Mouse (Mus musculus): ENCODE measurements at regions not wholly inside any gene's neighbourhood (a gene's known extent, or its start where the extent isn't known, plus 50 kb on each side); places are given as distances from the start of the nearest gene placed in this dataset.

- Histone ChIP-seq H3K9me3 (replicated peaks; ENCODE audit: control insufficient read depth, low read length) (no peaks in the 10 kb centered on the region), H3K27me3 (ENCODE audit: control insufficient read depth, insufficient read depth, low read length) (no peaks in the 10 kb centered on the region), H3K36me3 (replicated peaks; ENCODE audit: control insufficient read depth, insufficient read depth, low read depth, low read length) (no peaks in the 10 kb centered on the region), H3K4me2 (ENCODE audit: low read depth, low read length) (no peak overlapping the region), H3K4me3 (ENCODE audit: low read depth, low read length) (no peak overlapping the region), H3K27ac (replicated peaks; ENCODE audit: low read depth, low read length) (no peak overlapping the region), H3K4me1 (ENCODE audit: control insufficient read depth, insufficient read depth, low read length) (no peaks in the 10 kb centered on the region), H3K9ac (replicated peaks; ENCODE audit: low read length) (no peak overlapping the region)
- no peak for DNase-seq (ENCODE audit: low spot score)
- no peak for ATAC-seq (replicated peaks; ENCODE audit: insufficient number of reproducible peaks, low FRiP score, low TSS enrichment, low read depth)
These were observed 149.2 kb downstream of the Tinag start for GRCm38 (mm10) chr9:76896347-76896746.

- H3K4me2 ChIP-seq (ENCODE audit: low read depth, low read length), result no peak overlapping the region
- H3K36me3 ChIP-seq (replicated peaks; ENCODE audit: control insufficient read depth, insufficient read depth, low read depth, low read length), result no peaks in the 10 kb centered on the region
- WGBS, result 77% methylated on average over 1 of the region's 1 CpGs
- H3K9me3 ChIP-seq (replicated peaks; ENCODE audit: control insufficient read depth, low read length), result no peaks in the 10 kb centered on the region
- H3K9ac ChIP-seq (replicated peaks; ENCODE audit: low read length), result no peak overlapping the region
- H3K4me3 ChIP-seq (ENCODE audit: low read depth, low read length), result no peak overlapping the region
- no peak for DNase-seq (ENCODE audit: low spot score)
- H3K4me1 ChIP-seq (ENCODE audit: control insufficient read depth, insufficient read depth, low read length), result no peaks in the 10 kb centered on the region
- H3K27me3 ChIP-seq (ENCODE audit: control insufficient read depth, insufficient read depth, low read length), result no peaks in the 10 kb centered on the region
- no peak for ATAC-seq (replicated peaks; ENCODE audit: insufficient number of reproducible peaks, low FRiP score, low TSS enrichment, low read depth)
- H3K27ac ChIP-seq (replicated peaks; ENCODE audit: low read depth, low read length), result no peak overlapping the region
These were observed 163.8 kb downstream of the Tinag start for GRCm38 (mm10) chr9:76881830-76882229.

- H3K27ac ChIP-seq (replicated peaks; ENCODE audit: low read depth, low read length), result no peak overlapping the region
- no peaks in the 10 kb centered on the region for H3K27me3 ChIP-seq (ENCODE audit: control insufficient read depth, insufficient read depth, low read length)
- no peak overlapping the region for H3K9ac ChIP-seq (replicated peaks; ENCODE audit: low read length)
- ATAC-seq (replicated peaks; ENCODE audit: insufficient number of reproducible peaks, low FRiP score, low TSS enrichment, low read depth) (no peak), DNase-seq (ENCODE audit: low spot score) (no peak)
- WGBS, result 91% methylated on average over 10 of the region's 10 CpGs
- H3K4me2 ChIP-seq (ENCODE audit: low read depth, low read length), result no peak overlapping the region
- no peak overlapping the region for H3K4me3 ChIP-seq (ENCODE audit: low read depth, low read length)
- H3K4me1 ChIP-seq (ENCODE audit: control insufficient read depth, insufficient read depth, low read length), result no peaks in the 10 kb centered on the region
- no peaks in the 10 kb centered on the region for H3K36me3 ChIP-seq (replicated peaks; ENCODE audit: control insufficient read depth, insufficient read depth, low read depth, low read length)
- H3K9me3 ChIP-seq (replicated peaks; ENCODE audit: control insufficient read depth, low read length), result no peaks in the 10 kb centered on the region
These were observed 169.6 kb downstream of the Tinag start for GRCm38 (mm10) chr9:76876020-76876419.

GRCm38 (mm10) chr9:76872418-76872817 lies 173.2 kb downstream of the Tinag start:
- Histone ChIP-seq H3K36me3 (replicated peaks; ENCODE audit: control insufficient read depth, insufficient read depth, low read depth, low read length) (no peaks in the 10 kb centered on the region), H3K27me3 (ENCODE audit: control insufficient read depth, insufficient read depth, low read length) (no peaks in the 10 kb centered on the region), H3K9ac (replicated peaks; ENCODE audit: low read length) (no peak overlapping the region), H3K4me1 (ENCODE audit: control insufficient read depth, insufficient read depth, low read length) (no peaks in the 10 kb centered on the region), H3K27ac (replicated peaks; ENCODE audit: low read depth, low read length) (no peak overlapping the region), H3K4me2 (ENCODE audit: low read depth, low read length) (no peak overlapping the region), H3K9me3 (replicated peaks; ENCODE audit: control insufficient read depth, low read length) (no peaks in the 10 kb centered on the region), H3K4me3 (ENCODE audit: low read depth, low read length) (no peak overlapping the region)
- no peak for ATAC-seq (replicated peaks; ENCODE audit: insufficient number of reproducible peaks, low FRiP score, low TSS enrichment, low read depth)
- DNase-seq (ENCODE audit: low spot score), result no peak
- WGBS, result 87% methylated on average over 2 of the region's 2 CpGs

- 86% methylated on average over 2 of the region's 2 CpGs for WGBS
- no peaks in the 10 kb centered on the region for H3K27me3 ChIP-seq (ENCODE audit: control insufficient read depth, insufficient read depth, low read length)
- ATAC-seq (replicated peaks; ENCODE audit: insufficient number of reproducible peaks, low FRiP score, low TSS enrichment, low read depth) (no peak), DNase-seq (ENCODE audit: low spot score) (no peak)
- H3K4me3 ChIP-seq (ENCODE audit: low read depth, low read length), result no peak overlapping the region
- H3K9me3 ChIP-seq (replicated peaks; ENCODE audit: control insufficient read depth, low read length), result no peaks in the 10 kb centered on the region
- no peaks in the 10 kb centered on the region for H3K36me3 ChIP-seq (replicated peaks; ENCODE audit: control insufficient read depth, insufficient read depth, low read depth, low read length)
- H3K9ac ChIP-seq (replicated peaks; ENCODE audit: low read length), result no peak overlapping the region
- H3K4me1 ChIP-seq (ENCODE audit: control insufficient read depth, insufficient read depth, low read length), result no peaks in the 10 kb centered on the region
- no peak overlapping the region for H3K4me2 ChIP-seq (ENCODE audit: low read depth, low read length)
- no peak overlapping the region for H3K27ac ChIP-seq (replicated peaks; ENCODE audit: low read depth, low read length)
These were observed 176.0 kb downstream of the Tinag start for GRCm38 (mm10) chr9:76869635-76870034.

- DNase-seq (ENCODE audit: low spot score) (no peak), ATAC-seq (replicated peaks; ENCODE audit: insufficient number of reproducible peaks, low FRiP score, low TSS enrichment, low read depth) (no peak)
- Histone ChIP-seq H3K9me3 (replicated peaks; ENCODE audit: control insufficient read depth, low read length) (no peaks in the 10 kb centered on the region), H3K4me2 (ENCODE audit: low read depth, low read length) (no peak overlapping the region), H3K36me3 (replicated peaks; ENCODE audit: control insufficient read depth, insufficient read depth, low read depth, low read length) (no peaks in the 10 kb centered on the region), H3K4me3 (ENCODE audit: low read depth, low read length) (no peak overlapping the region), H3K9ac (replicated peaks; ENCODE audit: low read length) (no peak overlapping the region), H3K27me3 (ENCODE audit: control insufficient read depth, insufficient read depth, low read length) (no peaks in the 10 kb centered on the region), H3K27ac (replicated peaks; ENCODE audit: low read depth, low read length) (no peak overlapping the region), H3K4me1 (ENCODE audit: control insufficient read depth, insufficient read depth, low read length) (no peaks in the 10 kb centered on the region)
- 78% methylated on average over 1 of the region's 1 CpGs for WGBS
These were observed 177.0 kb downstream of the Tinag start for GRCm38 (mm10) chr9:76868633-76869032.

GRCm38 (mm10) chr9:76822173-76822572 lies 223.4 kb downstream of the Tinag start:
- no peak overlapping the region for H3K9ac ChIP-seq (replicated peaks; ENCODE audit: low read length)
- WGBS, result 90% methylated on average over 3 of the region's 3 CpGs
- H3K27me3 ChIP-seq (ENCODE audit: control insufficient read depth, insufficient read depth, low read length), result no peaks in the 10 kb centered on the region
- no peaks in the 10 kb centered on the region for H3K4me1 ChIP-seq (ENCODE audit: control insufficient read depth, insufficient read depth, low read length)
- ATAC-seq (replicated peaks; ENCODE audit: insufficient number of reproducible peaks, low FRiP score, low TSS enrichment, low read depth) (no peak), DNase-seq (ENCODE audit: low spot score) (no peak)
- no peak overlapping the region for H3K4me3 ChIP-seq (ENCODE audit: low read depth, low read length)
- no peaks in the 10 kb centered on the region for H3K36me3 ChIP-seq (replicated peaks; ENCODE audit: control insufficient read depth, insufficient read depth, low read depth, low read length)
- no peak overlapping the region for H3K4me2 ChIP-seq (ENCODE audit: low read depth, low read length)
- no peak overlapping the region for H3K27ac ChIP-seq (replicated peaks; ENCODE audit: low read depth, low read length)
- H3K9me3 ChIP-seq (replicated peaks; ENCODE audit: control insufficient read depth, low read length), result no peaks in the 10 kb centered on the region

- Histone ChIP-seq H3K4me1 (ENCODE audit: control insufficient read depth, insufficient read depth, low read length) (no peaks in the 10 kb centered on the region), H3K9ac (replicated peaks; ENCODE audit: low read length) (no peak overlapping the region), H3K9me3 (replicated peaks; ENCODE audit: control insufficient read depth, low read length) (no peaks in the 10 kb centered on the region), H3K27ac (replicated peaks; ENCODE audit: low read depth, low read length) (no peak overlapping the region), H3K4me2 (ENCODE audit: low read depth, low read length) (no peak overlapping the region), H3K36me3 (replicated peaks; ENCODE audit: control insufficient read depth, insufficient read depth, low read depth, low read length) (no peaks in the 10 kb centered on the region), H3K27me3 (ENCODE audit: control insufficient read depth, insufficient read depth, low read length) (no peaks in the 10 kb centered on the region), H3K4me3 (ENCODE audit: low read depth, low read length) (no peak overlapping the region)
- WGBS, result 97% methylated on average over 2 of the region's 2 CpGs
- no peak for ATAC-seq (replicated peaks; ENCODE audit: insufficient number of reproducible peaks, low FRiP score, low TSS enrichment, low read depth)
- no peak for DNase-seq (ENCODE audit: low spot score)
These were observed 228.0 kb upstream of the Fam83b start for GRCm38 (mm10) chr9:76794951-76795350.

GRCm38 (mm10) chr9:76788654-76789053 lies 221.7 kb upstream of the Fam83b start:
- H3K4me3 ChIP-seq (ENCODE audit: low read depth, low read length), result no peak overlapping the region
- 83% methylated on average over 1 of the region's 1 CpGs for WGBS

More at GRCm38 (mm10) chr9:76788654-76789053, 221.7 kb upstream of the Fam83b start:
- H3K27me3 ChIP-seq (ENCODE audit: control insufficient read depth, insufficient read depth, low read length), result no peaks in the 10 kb centered on the region
- H3K9ac ChIP-seq (replicated peaks; ENCODE audit: low read length), result no peak overlapping the region
- H3K27ac ChIP-seq (replicated peaks; ENCODE audit: low read depth, low read length), result no peak overlapping the region
- H3K36me3 ChIP-seq (replicated peaks; ENCODE audit: control insufficient read depth, insufficient read depth, low read depth, low read length), result no peaks in the 10 kb centered on the region
- peak; percentile 13 for DNase-seq (ENCODE audit: low spot score)
- no peak overlapping the region for H3K4me2 ChIP-seq (ENCODE audit: low read depth, low read length)
- ATAC-seq (replicated peaks; ENCODE audit: insufficient number of reproducible peaks, low FRiP score, low TSS enrichment, low read depth), result no peak
- no peaks in the 10 kb centered on the region for H3K4me1 ChIP-seq (ENCODE audit: control insufficient read depth, insufficient read depth, low read length)
- no peaks in the 10 kb centered on the region for H3K9me3 ChIP-seq (replicated peaks; ENCODE audit: control insufficient read depth, low read length)
